Mouse (Mus musculus): ENCODE data around the gene Mipol1.
"Not testable (repeated sequence)": the region's sequence is repeated elsewhere in the genome, so short reads cannot be mapped to it uniquely, and the experiment has no call there.

Gene Mipol1

GRCm38 (mm10) chr12:57230192-57230706 lies at the start of gene Mipol1, which contains the start of gene Prps1l3:
Mipol1 (plus strand) TSS chr12:57230427.
Prps1l3 (plus strand) TSS chr12:57230412.
- peak; percentile 71 for DNase-seq (ENCODE audit: low spot score)

GRCm38 (mm10) chr12:57184401-57185147 lies 45.7 kb upstream of the Mipol1 start:
- DNase-seq (ENCODE audit: low spot score), result no peak

GRCm38 (mm10) chr12:57185475-57185874 lies 44.8 kb upstream of the Mipol1 start:
- DNase-seq (ENCODE audit: low spot score), result no peak

- DNase-seq (ENCODE audit: low spot score), result no peak
Measured at GRCm38 (mm10) chr12:57186126-57186525, 44.1 kb upstream of the Mipol1 start.

- no peak for DNase-seq (ENCODE audit: low spot score)
Measured at GRCm38 (mm10) chr12:57187032-57187431, 43.2 kb upstream of the Mipol1 start.

GRCm38 (mm10) chr12:57194609-57195008 lies 35.6 kb upstream of the Mipol1 start:
- no peak for DNase-seq (ENCODE audit: low spot score)

- no peak for DNase-seq (ENCODE audit: low spot score)
Measured at GRCm38 (mm10) chr12:57196286-57196607, 34.0 kb upstream of the Mipol1 start.

- DNase-seq (ENCODE audit: low spot score), result no peak
Measured at GRCm38 (mm10) chr12:57196608-57197362, 33.4 kb upstream of the Mipol1 start.

GRCm38 (mm10) chr12:57197363-57198026 lies 32.7 kb upstream of the Mipol1 start, which contains the start of gene Slc25a21:
Slc25a21 (minus strand) TSS chr12:57197472.
- DNase-seq (ENCODE audit: low spot score), result no peak

GRCm38 (mm10) chr12:57198269-57198668 lies 32.0 kb upstream of the Mipol1 start:
- DNase-seq (ENCODE audit: low spot score), result no peak

GRCm38 (mm10) chr12:57199427-57199826 lies 30.8 kb upstream of the Mipol1 start:
- DNase-seq (ENCODE audit: low spot score), result no peak

- DNase-seq (ENCODE audit: low spot score), result no peak
Measured at GRCm38 (mm10) chr12:57201901-57202300, 28.3 kb upstream of the Mipol1 start.

GRCm38 (mm10) chr12:57204276-57204851 lies 25.9 kb upstream of the Mipol1 start:
- DNase-seq (ENCODE audit: low spot score), result no peak

- no peak for DNase-seq (ENCODE audit: low spot score)
Measured at GRCm38 (mm10) chr12:57211353-57212311, 18.6 kb upstream of the Mipol1 start.

- not testable (repeated sequence) for DNase-seq (ENCODE audit: low spot score)
Measured at GRCm38 (mm10) chr12:57212463-57212862, 17.8 kb upstream of the Mipol1 start.

- DNase-seq (ENCODE audit: low spot score), result no peak
Measured at GRCm38 (mm10) chr12:57226411-57226810, 3.8 kb upstream of the Mipol1 start.

GRCm38 (mm10) chr12:57227776-57228175 lies 2.5 kb upstream of the Mipol1 start:
- no peak for DNase-seq (ENCODE audit: low spot score)

- no peak for DNase-seq (ENCODE audit: low spot score)
Measured at GRCm38 (mm10) chr12:57229703-57230102, 524 bp upstream of the Mipol1 start.

GRCm38 (mm10) chr12:57231085-57231875 lies 1.1 kb downstream of the Mipol1 start:
- no peak for DNase-seq (ENCODE audit: low spot score)

GRCm38 (mm10) chr12:57233386-57233785 lies 3.2 kb downstream of the Mipol1 start:
- no peak for DNase-seq (ENCODE audit: low spot score)

All from left cerebral cortex, adult 11 months (tissue).